Mouse (Mus musculus) embryonic stem cell, embryonic (primary cell): Measurements from ENCODE around the gene Wnk2.

ENCODE experiments used
- CTCF ChIA-PET, 4 experiments: fragments of 300-600 bp in 2 of 4; fragments of 350-600 bp in 2 of 4; sonication (Branson Sonifier 250); formaldehyde crosslinking; loops; one replicate each; lab custom pipeline; 2022; ENCODE audit warnings: inconsistent platforms in 2 of 4; lab: Charles Lee
- POLR2A ChIA-PET, 4 experiments: fragments of 300-600 bp in 2 of 4; fragments of 350-600 bp in 2 of 4; sonication (Branson Sonifier 250); formaldehyde crosslinking; loops; one replicate each; lab custom pipeline; 2022; ENCODE audit warnings: antibody characterized with exemption in 4 of 4, inconsistent platforms in 1 of 4; lab: Charles Lee

Wnk2 gene

DNA sequence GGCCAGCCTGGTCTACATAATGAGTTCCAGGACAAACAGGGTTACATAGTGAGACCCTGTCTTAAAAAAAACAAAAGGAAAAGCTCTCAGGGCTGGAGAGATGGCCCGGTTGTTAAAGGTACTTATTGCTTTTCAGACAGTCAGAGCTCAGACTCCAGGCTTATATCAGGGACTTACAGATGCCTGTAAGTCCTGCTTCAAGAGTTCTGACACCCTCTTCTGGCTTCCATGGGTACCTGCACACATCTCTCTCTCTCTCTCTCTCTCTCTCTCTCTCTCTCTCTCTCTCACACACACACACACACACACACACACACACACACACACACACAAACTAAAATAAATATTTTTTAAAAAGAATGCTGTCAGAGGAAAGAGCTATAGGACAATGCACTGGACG is 13.4 kb upstream of the Wnk2 start:
- CTCF ChIA-PET, result interaction anchor here in 3 of 4 experiments (0.6 to 1.6 kb wide), 7 partner anchors 8 to 134 kb away, joined by 3 to 7 read pairs (median 4); no protein-coding TSS in a partner anchor
- POLR2A ChIA-PET, result interaction anchor here in 3 of 4 experiments (0.5 to 2.0 kb wide), 7 partner anchors 11 to 488 kb away, joined by 3 to 7 read pairs (median 3); no protein-coding TSS in a partner anchor

DNA sequence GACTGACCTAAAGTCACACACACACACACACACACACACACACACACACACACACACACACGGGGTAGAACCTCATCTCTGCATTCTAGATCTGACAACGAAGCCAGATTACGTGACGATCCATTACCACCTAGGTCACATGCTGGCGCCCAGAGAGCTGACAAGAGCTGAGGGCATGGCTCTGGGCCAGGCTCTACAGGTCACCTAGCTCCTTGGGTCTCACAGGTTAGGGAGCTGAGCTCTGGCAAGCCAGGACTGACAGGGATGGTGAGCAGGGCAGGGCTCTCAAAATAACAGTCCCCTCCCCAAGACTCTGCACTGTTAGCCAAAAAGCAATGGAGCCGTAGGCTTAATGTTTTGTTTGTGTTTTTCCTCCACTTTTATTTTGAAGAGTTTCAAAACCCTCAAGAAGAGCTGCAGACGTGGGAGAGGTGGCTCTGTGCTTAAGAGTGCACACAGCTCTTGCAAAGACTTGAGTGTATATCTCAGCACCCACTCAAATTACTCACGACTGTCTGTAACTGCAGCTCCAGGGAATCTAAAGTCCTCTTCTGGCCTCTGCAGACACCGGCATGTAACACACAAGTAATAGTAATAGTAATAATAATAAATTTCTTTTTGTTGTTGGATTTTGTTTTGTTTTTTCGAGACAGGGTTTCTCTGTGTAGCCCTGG is 10.4 kb upstream of the Wnk2 start:
- POLR2A ChIA-PET, result interaction anchor here in 3 of 4 experiments (0.6 to 5.8 kb wide), 34 partner anchors 9 to 1027 kb away, joined by 3 to 73 read pairs (median 5); partner anchors contain the start of genes Ninj1 (in 3 of the 3), Card19 (in 1 of the 3) and Wnk2 (in 1 of the 3)
- CTCF ChIA-PET, result interaction anchor here (0.5 to 3.5 kb wide), 22 partner anchors 8 to 1796 kb away, joined by 3 to 22 read pairs (median 4); partner anchors contain the start of gene Wnk2 (in 1 of the 4)

DNA sequence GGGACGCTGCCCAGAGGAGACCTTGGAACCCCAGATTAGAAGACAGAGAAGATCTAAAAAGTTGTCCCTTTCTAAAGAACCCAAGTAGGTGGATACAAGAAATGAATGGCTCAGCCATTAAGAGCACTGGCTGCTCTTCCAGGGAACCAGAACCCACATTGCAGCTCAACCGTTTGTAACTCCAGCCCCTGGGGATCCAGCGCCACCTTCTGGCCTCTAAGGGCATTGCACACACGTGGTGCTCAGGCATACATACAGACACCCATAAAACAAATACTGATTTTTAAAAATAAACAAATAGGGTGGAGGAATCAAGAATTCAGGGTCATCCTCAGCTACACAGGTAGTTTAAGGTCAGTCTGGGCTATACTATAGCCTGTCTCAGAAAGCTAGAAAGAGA is 8.8 kb upstream of the Wnk2 start:
- ChIA-PET POLR2A (interaction anchor here in 2 of 4 experiments (0.6 to 5.8 kb wide), 19 partner anchors 9 to 141 kb away, joined by 3 to 73 read pairs (median 5); partner anchors contain the start of genes Ninj1 (in 2 of the 2), Wnk2 (in 2 of the 2) and Card19 (in 1 of the 2)), CTCF (interaction anchor here (0.5 to 3.5 kb wide), 17 partner anchors 9 to 604 kb away, joined by 3 to 22 read pairs (median 3); partner anchors contain the start of gene Wnk2 (in 1 of the 4))

DNA sequence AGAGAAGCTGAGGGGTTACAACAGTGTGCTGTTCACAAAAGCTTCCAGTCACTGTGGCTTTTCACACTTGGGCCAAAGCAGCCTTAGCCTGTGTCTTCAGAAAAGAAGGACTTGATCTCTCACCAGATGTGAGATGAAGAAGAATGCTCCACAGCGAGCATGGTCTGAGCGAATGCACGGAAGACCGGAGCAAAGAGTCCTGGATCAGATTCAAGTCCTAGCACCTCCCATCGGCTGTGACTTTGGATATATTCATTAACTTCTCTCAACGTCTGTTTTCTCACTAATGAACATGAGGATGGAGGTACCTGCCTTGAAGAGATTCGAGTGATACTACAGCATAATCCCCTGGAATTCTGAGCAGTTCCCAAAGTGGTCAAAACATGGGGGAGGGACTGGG is 6.8 kb upstream of the Wnk2 start:
- CTCF ChIA-PET, result interaction anchor here in 1 of 4 experiments (1.2 kb wide), 1 partner anchor 17 kb away, joined by 4 read pairs; no protein-coding TSS in a partner anchor
- POLR2A ChIA-PET, result interaction anchor here in 2 of 4 experiments (0.8 to 1.4 kb wide), 7 partner anchors 24 to 347 kb away, joined by 3 to 4 read pairs (median 3); no protein-coding TSS in a partner anchor

DNA sequence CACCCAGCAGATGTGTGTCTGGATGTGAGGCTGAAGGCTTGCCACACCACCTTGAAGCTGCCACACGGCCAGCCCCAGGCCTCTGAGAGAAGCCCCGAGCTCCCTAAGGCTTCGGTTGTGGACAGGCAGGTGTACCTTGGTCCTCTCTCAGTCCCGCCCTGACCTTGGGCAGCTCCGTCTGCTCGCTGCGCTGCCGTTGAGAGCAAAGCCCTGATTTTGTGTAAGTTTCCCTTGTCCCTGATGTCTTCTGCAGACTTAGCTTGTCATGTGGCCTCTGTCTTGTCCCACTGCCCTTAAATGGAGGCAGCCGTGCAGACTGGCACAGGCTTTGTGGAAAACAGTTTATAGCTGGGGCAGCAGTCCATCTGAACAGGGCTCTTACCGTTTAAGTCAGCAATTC is 6.2 kb upstream of the Wnk2 start:
- CTCF ChIA-PET, result interaction anchor here in 2 of 4 experiments (0.5 to 1.2 kb wide), 2 partner anchors 18 to 292 kb away, joined by 3 to 4 read pairs; no protein-coding TSS in a partner anchor
- POLR2A ChIA-PET, result interaction anchor here in 2 of 4 experiments (0.6 to 1.3 kb wide), 4 partner anchors 25 to 503 kb away, joined by 3 to 4 read pairs (median 4); no protein-coding TSS in a partner anchor

DNA sequence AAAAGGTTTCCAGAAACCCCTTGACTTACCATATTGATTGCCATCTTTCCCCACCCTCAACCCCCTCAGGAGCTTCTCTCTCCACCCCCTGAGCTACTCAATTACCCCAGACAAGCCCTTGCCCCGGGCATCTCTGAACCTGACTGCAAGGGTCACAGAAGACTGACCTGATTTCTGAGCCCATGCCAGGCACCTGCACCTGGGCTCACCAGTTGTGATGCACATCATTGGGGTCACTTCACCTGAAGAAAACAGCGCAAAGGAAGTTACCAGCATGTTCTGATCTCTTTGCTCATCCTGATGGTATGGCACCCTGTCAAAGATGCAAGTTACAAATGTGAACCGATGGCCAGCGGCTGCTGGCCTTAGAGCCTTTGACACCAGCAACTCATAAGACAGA is 873 bp upstream of the Wnk2 start:
- POLR2A ChIA-PET, result no interaction called here
- CTCF ChIA-PET, result no interaction called here

DNA sequence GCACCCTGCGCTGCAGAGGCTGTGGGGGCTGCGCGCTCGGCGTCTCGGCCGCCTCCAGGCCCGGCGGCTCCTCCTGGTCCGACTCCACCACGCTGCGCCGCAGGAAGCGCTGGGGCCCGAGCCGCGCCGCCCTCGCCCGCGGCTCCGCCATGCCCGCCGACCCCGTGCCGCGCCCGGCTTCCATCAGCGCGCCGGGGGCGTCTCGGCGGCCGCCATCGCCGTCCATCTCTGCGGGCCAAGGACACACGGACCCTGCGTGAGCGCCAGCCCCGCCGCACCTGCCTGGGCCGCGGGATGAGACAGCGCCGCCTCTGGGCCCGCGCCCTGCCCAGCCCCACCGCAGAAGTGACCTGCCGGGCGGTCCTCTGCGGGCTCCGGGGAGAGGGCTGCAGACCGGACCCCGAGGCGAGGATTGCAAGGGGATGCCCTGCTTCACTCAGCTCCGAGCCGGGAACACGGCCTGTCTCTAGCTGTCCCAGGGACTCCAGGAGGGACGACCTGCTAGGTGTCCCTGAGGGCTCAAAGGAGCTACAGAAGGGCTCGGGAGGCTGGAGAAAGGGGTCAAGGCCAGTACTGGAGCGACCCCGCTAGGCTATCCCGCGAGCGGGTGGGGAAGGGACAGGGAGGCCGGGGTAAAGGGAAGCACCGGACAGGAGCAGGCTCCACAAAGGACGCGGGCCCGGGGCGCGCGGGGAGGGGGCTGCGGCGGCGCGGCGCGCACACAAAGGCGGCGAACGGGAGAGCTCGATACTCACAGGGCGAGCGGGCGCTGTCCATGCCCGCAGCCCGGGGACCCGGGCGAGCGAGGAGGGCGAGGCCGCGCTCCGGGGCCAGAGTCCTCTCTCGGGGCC is 582 bp downstream of the Wnk2 start:
- ChIA-PET CTCF (interaction anchor here in 2 of 4 experiments (0.8 to 1.9 kb wide), 4 partner anchors 10 to 494 kb away, joined by 3 to 8 read pairs (median 4); no protein-coding TSS in a partner anchor), POLR2A (interaction anchor here in 3 of 4 experiments (0.6 to 1.7 kb wide), 9 partner anchors 9 to 343 kb away, joined by 3 to 30 read pairs (median 4); partner anchors contain the start of gene Ninj1 (in 1 of the 3))

DNA sequence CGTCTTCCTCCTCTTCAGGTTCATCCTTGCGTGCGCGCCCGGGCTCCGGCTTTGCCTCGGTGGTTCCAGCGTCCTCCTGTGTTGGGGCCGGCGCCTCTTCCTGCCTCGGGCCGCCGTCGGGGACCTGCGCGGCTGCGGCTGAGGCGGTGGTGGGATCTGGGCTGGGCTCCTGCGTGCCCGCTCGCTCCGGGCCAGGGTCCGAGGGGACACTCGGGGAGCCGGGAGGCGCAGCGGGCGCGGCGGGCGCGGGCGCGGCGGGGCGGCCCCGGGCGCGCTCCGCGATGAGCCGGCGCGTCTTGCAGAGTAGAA is 1.2 kb downstream of the Wnk2 start:
- CTCF ChIA-PET, result interaction anchor here in 1 of 4 experiments (1.9 kb wide), 1 partner anchor 10 kb away, joined by 8 read pairs; no protein-coding TSS in a partner anchor

DNA sequence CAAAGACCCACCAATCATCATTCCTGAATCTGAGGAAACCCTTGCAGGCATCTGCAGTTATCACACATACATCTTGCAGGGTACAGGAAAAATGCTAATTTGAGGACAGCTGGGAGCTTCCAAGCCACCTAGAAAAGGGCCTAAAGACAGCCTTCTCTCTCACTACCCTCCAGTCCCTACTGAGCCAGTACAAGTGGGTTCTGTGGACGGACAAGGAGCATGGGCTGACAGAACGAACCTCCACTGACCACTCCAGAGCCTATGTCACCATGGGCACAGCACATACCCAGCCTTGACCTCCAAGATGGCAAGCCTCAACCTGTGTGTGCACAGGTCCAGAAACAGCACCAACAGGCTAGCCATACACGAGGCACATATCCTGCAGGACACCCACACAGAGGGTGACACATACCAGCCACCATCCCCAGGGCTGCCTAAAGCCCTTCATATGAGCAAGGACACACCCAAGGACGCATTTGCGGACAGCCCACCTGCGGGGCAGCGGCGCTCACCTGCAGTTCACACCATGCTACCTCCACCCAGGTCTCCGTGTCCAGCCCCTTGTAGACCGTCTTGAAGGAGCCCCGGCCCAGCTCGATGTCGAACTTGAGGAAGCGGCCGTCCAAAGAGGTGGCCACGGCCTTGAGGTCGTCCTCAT is 1.6 kb downstream of the Wnk2 start:
- ChIA-PET POLR2A (interaction anchor here in 3 of 4 experiments (0.5 to 2.0 kb wide), 5 partner anchors 42 to 600 kb away, joined by 3 to 4 read pairs (median 3); partner anchors contain the start of gene Ninj1 (in 1 of the 3)), CTCF (no interaction called here)

More for the DNA sequence above, 1.2 kb downstream of the Wnk2 start:
- POLR2A ChIA-PET, result interaction anchor here in 2 of 4 experiments (1.3 to 2.0 kb wide), 5 partner anchors 10 to 41 kb away, joined by 4 to 30 read pairs (median 5); partner anchors contain the start of gene Ninj1 (in 2 of the 2)

DNA sequence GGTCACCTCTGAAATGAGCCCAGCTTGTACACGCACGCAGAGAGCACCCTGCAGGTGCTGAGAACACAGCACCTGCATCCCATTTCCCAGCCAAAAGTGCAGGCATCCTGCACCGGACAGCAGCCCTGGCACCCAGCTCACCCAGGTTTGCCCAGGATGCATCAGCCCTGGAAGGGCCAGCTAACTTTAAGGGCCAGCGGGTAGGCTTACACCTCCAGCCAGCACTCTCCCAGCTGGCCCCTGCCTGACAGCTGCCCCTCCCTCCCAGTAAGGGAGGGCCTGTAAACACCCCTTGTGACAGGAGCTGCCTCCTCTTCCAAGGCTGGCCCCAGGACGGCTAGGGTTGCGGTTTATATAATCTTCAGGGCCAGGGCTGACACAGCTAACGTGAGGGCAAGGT is 2.4 kb downstream of the Wnk2 start:
- ChIA-PET CTCF (interaction anchor here in 1 of 4 experiments (0.6 kb wide), 1 partner anchor 27 kb away, joined by 4 read pairs; no protein-coding TSS in a partner anchor), POLR2A (interaction anchor here in 3 of 4 experiments (0.5 to 2.0 kb wide), 7 partner anchors 11 to 535 kb away, joined by 3 to 4 read pairs (median 3); partner anchors contain the start of gene Ninj1 (in 2 of the 3))

DNA sequence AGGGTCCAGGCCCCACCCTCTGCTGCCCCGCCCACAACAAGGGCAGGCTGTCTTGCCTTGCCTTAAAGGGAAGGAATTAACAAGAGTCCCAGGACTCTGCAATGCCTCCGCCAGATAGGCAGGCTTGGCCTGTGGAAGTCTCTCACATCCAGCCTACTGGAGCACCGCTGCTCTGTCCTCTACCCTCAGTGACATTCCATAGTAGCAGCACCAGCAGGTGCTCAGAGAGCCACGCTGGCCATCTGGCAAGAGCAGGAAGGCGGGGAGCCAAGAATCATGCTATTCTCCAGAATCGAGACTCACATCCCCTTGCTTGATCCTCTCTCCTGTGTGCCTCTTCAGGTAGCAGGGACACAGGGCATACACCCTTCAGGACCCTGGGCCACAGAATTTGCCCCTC is 3.4 kb downstream of the Wnk2 start:
- ChIA-PET POLR2A (no interaction called here), CTCF (no interaction called here)

DNA sequence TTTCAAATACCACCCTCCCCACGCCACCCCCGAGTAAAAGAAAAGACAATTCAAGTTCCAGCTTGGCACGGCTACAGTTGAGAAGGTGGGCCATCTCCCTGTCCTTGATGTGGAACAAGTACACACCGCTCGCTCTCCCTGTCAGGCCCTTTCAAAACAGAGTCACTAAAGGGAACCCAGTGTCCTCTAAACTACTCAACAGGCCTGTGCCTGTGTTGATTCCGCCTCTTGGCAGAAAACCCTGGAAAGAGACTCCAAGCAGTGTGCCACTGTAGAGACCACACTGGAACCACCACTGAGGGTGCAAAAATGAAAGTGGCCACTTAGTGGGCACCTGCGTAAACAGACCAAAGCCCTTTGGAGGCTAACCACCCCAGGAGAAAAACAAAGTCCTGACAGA is 4.5 kb downstream of the Wnk2 start:
- ChIA-PET POLR2A (no interaction called here), CTCF (no interaction called here)

DNA sequence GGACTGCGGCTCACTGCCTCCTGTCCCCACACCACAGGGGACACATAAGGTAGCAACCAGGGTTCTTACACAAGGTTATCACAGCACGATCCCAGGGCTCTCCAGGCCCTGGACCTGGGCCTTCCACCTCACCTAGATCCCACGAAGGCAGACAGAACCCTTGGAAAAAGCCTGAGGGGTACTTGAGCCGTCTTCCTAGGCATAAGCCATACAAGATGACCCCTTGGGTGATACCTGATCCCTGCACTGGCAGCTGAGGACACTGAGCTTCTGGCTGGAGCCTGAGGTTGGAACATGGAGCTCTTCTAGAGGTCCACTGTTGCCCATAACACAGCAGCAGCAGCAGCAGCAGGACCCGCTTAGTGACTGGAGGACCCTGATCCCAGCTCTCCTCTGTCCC is 5.4 kb downstream of the Wnk2 start:
- POLR2A ChIA-PET, result interaction anchor here in 2 of 4 experiments (0.6 to 1.3 kb wide), 3 partner anchors 11 to 17 kb away, joined by 3 to 4 read pairs (median 3); no protein-coding TSS in a partner anchor

DNA sequence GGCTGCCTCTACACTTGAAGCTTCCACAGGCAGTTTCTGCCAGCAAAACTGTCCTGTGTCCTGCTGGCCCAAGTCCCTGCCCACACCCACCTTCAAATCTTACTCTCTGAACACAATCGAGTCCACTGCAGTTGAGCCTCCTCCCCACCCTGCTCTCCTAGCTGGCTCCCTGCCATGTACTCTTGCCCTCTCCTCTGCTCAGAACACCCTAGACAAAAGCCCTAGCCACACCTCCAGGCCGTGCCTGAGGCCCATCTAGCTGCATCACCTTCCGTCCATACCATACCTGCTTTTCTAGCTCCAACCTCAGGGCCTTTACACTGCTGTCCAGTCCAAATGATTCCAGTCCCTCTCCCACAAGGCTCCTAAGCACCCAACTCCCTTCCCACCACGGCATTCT is 7.2 kb downstream of the Wnk2 start:
- CTCF ChIA-PET, result interaction anchor here in 2 of 4 experiments (0.7 to 0.8 kb wide), 2 partner anchors 33 to 114 kb away, joined by 3 to 4 read pairs; no protein-coding TSS in a partner anchor
- POLR2A ChIA-PET, result interaction anchor here in 3 of 4 experiments (0.6 to 1.5 kb wide), 7 partner anchors 9 to 125 kb away, joined by 3 to 5 read pairs (median 3); partner anchors contain the start of gene Ninj1 (in 1 of the 3)

More for the DNA sequence above, 5.4 kb downstream of the Wnk2 start:
- CTCF ChIA-PET, result interaction anchor here in 3 of 4 experiments (0.5 to 1.2 kb wide), 3 partner anchors 177 to 538 kb away, joined by 3 read pairs; no protein-coding TSS in a partner anchor

DNA sequence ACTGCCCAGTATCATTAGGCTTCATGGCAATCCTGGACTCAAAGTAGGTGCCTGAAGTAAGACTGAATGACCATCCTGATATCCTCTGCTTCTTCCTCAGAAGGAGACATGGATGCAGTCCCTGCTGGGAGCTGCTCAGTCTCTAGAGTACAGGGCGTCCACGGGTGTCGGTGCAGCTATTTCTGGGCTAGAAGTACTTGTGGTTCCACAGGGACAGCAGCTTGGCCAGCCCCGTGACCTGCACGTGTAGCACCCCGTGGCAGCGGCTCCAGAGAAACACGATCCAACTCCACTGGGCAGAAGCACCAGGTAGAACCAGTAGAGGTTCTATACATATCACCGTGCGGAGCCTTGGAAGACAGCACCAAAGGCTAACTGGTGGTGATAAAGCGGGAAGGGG is 13.3 kb downstream of the Wnk2 start:
- POLR2A ChIA-PET, result interaction anchor here in 1 of 4 experiments (1.2 kb wide), 1 partner anchor 11 kb away, joined by 3 read pairs; no protein-coding TSS in a partner anchor
- CTCF ChIA-PET, result interaction anchor here in 2 of 4 experiments (0.5 to 0.6 kb wide), 2 partner anchors 408 to 419 kb away, joined by 6 to 7 read pairs; no protein-coding TSS in a partner anchor

DNA sequence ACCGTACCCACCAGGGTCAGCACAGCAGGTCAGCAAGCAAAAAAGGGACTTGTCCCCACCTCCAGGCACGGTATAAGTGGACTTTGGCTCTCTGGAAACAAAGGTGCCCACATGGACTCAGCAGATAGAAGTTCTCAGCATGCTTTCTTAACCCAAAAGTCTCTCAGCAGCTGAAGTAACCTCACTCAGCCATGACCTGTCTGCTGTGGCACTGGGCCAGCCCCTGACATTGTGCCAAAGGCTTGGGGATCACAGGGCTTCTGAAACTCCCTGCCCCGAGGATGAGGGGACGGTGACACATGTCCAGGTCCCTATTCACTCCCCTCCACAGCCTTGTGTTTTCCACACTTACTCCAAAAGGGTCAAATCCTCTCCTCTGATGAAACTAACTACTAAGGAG is 14.7 kb downstream of the Wnk2 start:
- ChIA-PET POLR2A (no interaction called here), CTCF (no interaction called here)
